Mouse (Mus musculus) bone marrow macrophage, adult 2 months (primary cell): ENCODE measurements at regions not wholly inside any gene's neighbourhood (a gene's known extent, or its start where the extent isn't known, plus 50 kb on each side); places are given as distances from the start of the nearest gene placed in this dataset.

Experiments
- CTCF ChIP-seq: IDR thresholded peaks from 2 replicates; pipeline ENCODE4 v1.5.1; 2012; ENCODE audit warnings: low read depth, mild to moderate bottlenecking, low read length, moderate library complexity
- POLR2A ChIP-seq: IDR thresholded peaks from 2 replicates; pipeline ENCODE4 v1.6.1; 2012; ENCODE audit warnings: mild to moderate bottlenecking, low read depth, low read length, borderline replicate concordance

DNA sequence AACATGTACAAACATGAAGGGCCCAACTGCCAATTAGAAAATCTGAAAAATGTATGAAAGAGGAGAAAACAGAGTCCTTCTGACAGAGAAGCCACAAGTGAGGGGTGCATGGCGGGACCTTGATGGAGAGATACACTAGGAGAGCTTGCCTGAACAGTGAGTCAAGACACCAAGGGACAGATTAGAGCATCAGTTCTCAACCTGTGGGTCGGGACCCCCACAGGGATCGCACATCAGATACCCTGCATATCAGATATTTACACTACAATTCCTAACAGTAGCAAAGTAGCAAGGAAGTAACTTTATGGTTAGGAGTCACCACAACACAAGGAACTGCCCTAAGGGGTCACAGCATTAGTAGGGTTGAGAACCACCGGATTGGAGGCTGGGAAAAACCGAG is 58.9 kb upstream of the Arid1b start:
- TF ChIP-seq CTCF (no peak), POLR2A (no peak)
